Mouse (Mus musculus) forebrain, embryonic 16.5 days (tissue): ENCODE measurements around the gene Cask. TPM values are rescaled to one million over a fixed set of nuclear protein-coding genes. Genes with fewer than 3 reads are reported as not detected.

Experiments used
- ATAC-seq: fragments of 200-750 bp; cut with Nextera tagmentation; 2 replicates; pipeline ENCODE4 v1.8.0; 2017; ENCODE audit warnings: mild to moderate bottlenecking, moderate library complexity
- H3K27ac ChIP-seq: fragments of 300-500 bp; sonication (generic); 2 replicates; pipeline ENCODE4 v1.5.1; 2014; ENCODE audit warnings: low read length, control low read depth
- H3K27me3 ChIP-seq: fragments of 300-500 bp; sonication (generic); replicated peaks from 2 replicates; pipeline ENCODE4 v1.6.1; 2014; ENCODE audit warnings: low read length; ENCODE audit not compliant: control insufficient read depth, insufficient read depth
- H3K36me3 ChIP-seq: fragments of 300-500 bp; sonication (generic); 2 replicates; pipeline ENCODE4 v1.6.1; 2014; ENCODE audit not compliant: control insufficient read depth, insufficient read depth
- H3K4me1 ChIP-seq: fragments of 300-500 bp; sonication (generic); replicated peaks from 2 replicates; pipeline ENCODE4 v1.6.1; 2014; ENCODE audit warnings: low read length; ENCODE audit not compliant: control insufficient read depth, insufficient read depth
- H3K4me2 ChIP-seq: fragments of 300-500 bp; sonication (generic); 2 replicates; pipeline ENCODE4 v1.6.1; 2014; ENCODE audit warnings: mild to moderate bottlenecking, low read length, control low read depth
- H3K4me3 ChIP-seq: fragments of 300-500 bp; sonication (generic); replicated peaks from 2 replicates; pipeline ENCODE4 v1.5.1; 2014; ENCODE audit warnings: mild to moderate bottlenecking, low read length, control low read depth
- H3K9ac ChIP-seq: fragments of 300-500 bp; sonication (generic); replicated peaks from 2 replicates; pipeline ENCODE4 v1.6.1; 2014; ENCODE audit warnings: low read depth, low read length, control low read depth
- H3K9me3 ChIP-seq: fragments of 300-500 bp; sonication (generic); 2 replicates; pipeline ENCODE4 v1.6.1; 2016; ENCODE audit warnings: low read length; ENCODE audit not compliant: control insufficient read depth
- WGBS: fragments of 180-500 bp; shearing (Covaris S2); extraction: QIAGEN DNeasy Blood & Tissue Kit; methylation state at CpG from one replicate; pipeline ENCODE4 v1.1.7; 2014; 5-methylcytosine and 5-hydroxymethylcytosine counted together
- polyA plus RNA-seq: library from polyadenylated mRNA; unstranded; fragments of >200 nt; fragmentation: Nextera tagmentation; extraction: Ambion mirVana; gene quantifications from 2 replicates; pipeline ENCODE4 v1.2.1, GENCODE M21; 2015

The Cask gene
- polyA plus RNA-seq, 1 experiment from 2014 or later: 55.4 TPM

DNA sequence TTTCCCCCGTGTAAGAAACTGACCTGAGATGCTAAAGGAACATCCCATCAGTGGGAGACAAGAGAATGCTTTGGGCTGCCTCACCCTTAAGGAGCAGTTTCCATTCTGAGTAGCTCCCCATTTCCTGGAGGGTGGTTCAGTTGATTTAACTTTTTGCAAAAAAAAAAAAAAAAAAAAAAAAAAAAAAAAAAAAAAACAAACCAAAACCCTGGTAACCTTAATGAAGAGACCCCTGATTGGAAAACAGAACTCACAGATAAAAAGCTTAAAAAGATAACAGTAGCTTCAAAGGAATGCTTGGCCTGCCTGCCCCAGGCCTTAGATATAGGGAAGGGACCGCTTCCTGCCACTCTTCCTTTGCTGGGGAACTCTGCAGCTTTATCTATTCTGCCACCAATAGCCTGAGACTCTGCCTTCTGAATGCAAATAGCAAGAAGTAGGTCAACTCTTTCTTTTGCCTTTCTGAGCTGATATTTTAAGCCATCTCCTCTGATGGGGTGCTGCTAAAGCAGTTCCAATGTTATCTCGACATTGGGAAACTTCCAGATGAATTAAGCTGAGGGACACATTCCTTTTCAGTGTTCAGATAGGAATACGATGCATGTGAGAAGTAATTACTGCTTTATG lies 332.3 kb downstream of the Cask start:
- ATAC-seq: no peak
- no peaks in the 10 kb centered on the region for H3K4me1 ChIP-seq
- 66% methylated on average over 4 of the region's 4 CpGs for WGBS
- H3K27me3 ChIP-seq: no peaks in the 10 kb centered on the region
- H3K9ac ChIP-seq: no peak overlapping the region
- H3K9me3 ChIP-seq: no peaks in the 10 kb centered on the region
- no peak overlapping the region for H3K27ac ChIP-seq
- no peak overlapping the region for H3K4me2 ChIP-seq
- H3K36me3 ChIP-seq: no peaks in the 10 kb centered on the region
- H3K4me3 ChIP-seq: no peak overlapping the region

DNA sequence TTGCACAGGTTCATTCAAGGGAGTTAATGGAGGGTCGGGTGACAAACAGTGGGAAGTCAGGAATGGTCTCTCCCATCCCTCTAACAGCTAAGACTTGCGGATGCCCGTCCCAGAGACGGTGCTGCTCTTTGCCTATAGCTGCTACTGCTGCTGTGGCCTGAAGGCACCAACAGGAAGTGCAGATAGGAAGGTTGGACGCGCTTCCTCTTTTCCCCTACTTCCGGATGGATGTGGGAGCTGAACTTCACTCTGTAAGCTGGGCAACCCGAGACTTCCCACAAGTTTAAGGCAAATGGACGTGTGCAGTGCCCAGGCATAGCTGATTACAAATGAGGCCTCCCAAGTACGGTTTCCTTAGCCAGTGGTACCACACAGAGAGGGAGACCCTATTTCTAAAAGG lies 333.1 kb downstream of the Cask start:
- no peaks in the 10 kb centered on the region for H3K4me1 ChIP-seq
- no peak overlapping the region for H3K27ac ChIP-seq
- no peaks in the 10 kb centered on the region for H3K9me3 ChIP-seq
- H3K4me3 ChIP-seq: no peak overlapping the region
- H3K9ac ChIP-seq: no peak overlapping the region
- no peak overlapping the region for H3K4me2 ChIP-seq
- no peak for ATAC-seq
- no peaks in the 10 kb centered on the region for H3K36me3 ChIP-seq
- 79% methylated on average over 10 of the region's 10 CpGs for WGBS
- H3K27me3 ChIP-seq: no peaks in the 10 kb centered on the region

DNA sequence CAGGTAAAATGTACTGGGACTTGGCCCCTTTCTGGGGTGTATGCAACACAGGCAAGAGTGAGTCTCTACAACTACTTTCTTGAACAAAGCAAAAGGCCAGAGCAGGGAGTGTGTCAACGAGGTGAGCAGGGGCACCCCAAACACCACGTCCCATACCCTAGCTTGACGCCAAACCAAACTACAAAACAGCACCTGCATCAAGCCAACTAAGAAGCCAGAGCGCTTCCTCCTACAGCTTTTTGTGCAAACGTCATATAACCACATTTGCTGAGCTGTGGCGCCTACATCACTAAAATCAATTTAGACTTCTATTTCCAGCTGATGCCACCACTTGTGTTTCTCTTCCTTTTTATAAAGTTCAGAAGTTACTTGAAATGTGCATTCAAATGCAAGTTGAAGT lies 334.7 kb downstream of the Cask start:
- WGBS: 90% methylated on average over 6 of the region's 6 CpGs
- no peaks in the 10 kb centered on the region for H3K9me3 ChIP-seq
- no peaks in the 10 kb centered on the region for H3K4me1 ChIP-seq
- ATAC-seq: no peak
- H3K27me3 ChIP-seq: no peaks in the 10 kb centered on the region
- H3K9ac ChIP-seq: no peak overlapping the region
- no peaks in the 10 kb centered on the region for H3K36me3 ChIP-seq
- no peak overlapping the region for H3K4me2 ChIP-seq
- H3K4me3 ChIP-seq: no peak overlapping the region
- H3K27ac ChIP-seq: no peak overlapping the region

DNA sequence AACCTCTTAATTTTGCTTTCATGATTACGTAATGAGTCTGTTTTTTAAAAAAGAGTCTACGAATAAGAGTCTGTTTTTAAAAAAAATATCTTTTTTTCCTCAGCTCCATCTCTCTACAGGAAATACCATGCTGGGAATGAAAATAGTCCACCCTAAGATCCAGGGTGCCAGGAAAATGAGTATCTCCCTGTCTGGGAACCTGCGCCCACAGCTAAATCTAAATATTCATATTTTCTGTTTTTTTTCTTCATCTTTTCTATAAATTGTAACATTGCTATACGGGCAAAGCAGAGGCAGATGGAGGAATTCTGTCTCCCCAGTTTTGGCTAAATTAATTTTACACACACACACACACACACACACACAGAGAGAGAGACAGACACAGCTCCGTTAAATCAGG lies 337.3 kb downstream of the Cask start:
- no peak overlapping the region for H3K4me2 ChIP-seq
- no peak overlapping the region for H3K9ac ChIP-seq
- WGBS: 80% methylated on average over 5 of the region's 5 CpGs
- H3K4me1 ChIP-seq: no peaks in the 10 kb centered on the region
- H3K27me3 ChIP-seq: no peaks in the 10 kb centered on the region
- no peaks in the 10 kb centered on the region for H3K36me3 ChIP-seq
- H3K4me3 ChIP-seq: no peak overlapping the region
- no peaks in the 10 kb centered on the region for H3K9me3 ChIP-seq
- no peak for ATAC-seq
- no peak overlapping the region for H3K27ac ChIP-seq

DNA sequence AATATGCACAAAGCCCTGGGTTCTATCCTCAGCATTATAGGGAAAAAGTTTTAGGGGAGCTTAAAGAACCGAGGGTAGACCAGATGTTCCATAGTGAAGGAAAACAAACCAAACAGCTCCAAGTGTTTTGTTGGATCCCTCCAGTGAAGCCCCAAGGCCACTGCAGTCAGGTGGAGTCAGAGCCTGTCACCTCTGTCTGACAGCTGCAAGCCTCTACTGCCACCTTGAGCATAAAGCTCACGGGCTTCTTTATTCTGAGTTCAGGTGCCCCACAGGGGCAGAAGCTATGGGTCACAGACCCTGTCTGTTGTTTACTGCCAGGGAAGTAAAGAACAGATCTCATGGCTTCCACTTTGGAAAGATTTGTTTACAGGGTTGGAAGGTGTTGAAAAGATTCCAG lies 338.0 kb downstream of the Cask start:
- Histone ChIP-seq H3K4me2 (no peak overlapping the region), H3K36me3 (no peaks in the 10 kb centered on the region), H3K4me1 (no peaks in the 10 kb centered on the region), H3K4me3 (no peak overlapping the region), H3K27me3 (no peaks in the 10 kb centered on the region), H3K27ac (no peak overlapping the region), H3K9me3 (no peaks in the 10 kb centered on the region), H3K9ac (no peak overlapping the region)
- 66% methylated on average over 2 of the region's 2 CpGs for WGBS
- no peak for ATAC-seq

DNA sequence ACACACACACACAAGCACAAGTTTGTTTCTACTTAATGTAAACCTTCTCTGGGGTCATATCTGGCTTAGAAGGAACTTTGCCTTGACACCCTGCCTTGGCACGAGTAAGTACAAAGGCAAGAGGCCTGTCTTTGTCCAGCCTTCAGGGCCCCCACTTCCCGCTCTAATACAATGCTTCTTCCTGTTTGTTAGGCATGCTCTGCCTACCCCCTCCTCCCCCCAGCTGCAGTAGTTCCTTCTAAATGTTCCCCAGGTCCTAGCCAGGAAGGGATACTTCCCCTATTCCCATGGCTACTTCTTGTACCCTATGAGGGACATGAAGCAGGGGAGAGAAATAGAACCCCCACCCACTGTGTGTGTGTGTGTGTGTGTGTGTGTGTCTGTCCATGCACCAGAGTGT lies 344.8 kb downstream of the Cask start:
- H3K9me3 ChIP-seq: no peaks in the 10 kb centered on the region

DNA sequence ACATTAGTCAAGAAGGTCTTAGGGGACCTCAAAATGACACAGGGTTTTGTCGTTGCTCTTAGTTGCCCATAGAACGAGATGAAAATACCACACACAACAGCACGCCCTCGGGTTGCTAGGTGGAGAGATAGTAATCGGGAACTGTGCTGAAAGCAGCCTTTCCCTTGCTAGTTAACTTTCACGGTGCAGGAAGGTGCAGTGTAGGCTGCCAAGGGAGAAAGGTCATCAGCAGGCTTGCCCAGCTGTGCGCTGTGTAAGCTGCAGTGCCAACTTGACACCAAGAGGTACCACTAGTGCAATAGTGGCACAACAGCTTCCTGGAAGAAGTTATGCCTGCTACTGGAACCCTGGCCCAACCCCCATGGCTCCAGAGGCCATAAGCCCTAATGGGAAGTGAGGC lies 346.8 kb downstream of the Cask start:
- no peak overlapping the region for H3K27ac ChIP-seq
- H3K9ac ChIP-seq: no peak overlapping the region
- no peaks in the 10 kb centered on the region for H3K9me3 ChIP-seq
- H3K4me2 ChIP-seq: no peak overlapping the region
- H3K27me3 ChIP-seq: no peaks in the 10 kb centered on the region
- 90% methylated on average over 7 of the region's 7 CpGs for WGBS
- H3K36me3 ChIP-seq: no peaks in the 10 kb centered on the region
- ATAC-seq: no peak
- no peak overlapping the region for H3K4me3 ChIP-seq
- 0 out of 2 replicates have a peak, but pooled peaks cover 4% of the 10 kb centered on the region for H3K4me1 ChIP-seq

More for the DNA sequence above, 344.8 kb downstream of the Cask start:
- H3K4me1 ChIP-seq: 0 out of 2 replicates have a peak, but pooled peaks cover 4% of the 10 kb centered on the region
- no peaks in the 10 kb centered on the region for H3K27me3 ChIP-seq
- 56% methylated on average over 2 of the region's 2 CpGs for WGBS
- H3K4me2 ChIP-seq: no peak overlapping the region
- H3K9ac ChIP-seq: no peak overlapping the region
- H3K4me3 ChIP-seq: no peak overlapping the region
- no peak overlapping the region for H3K27ac ChIP-seq
- no peaks in the 10 kb centered on the region for H3K36me3 ChIP-seq
- no peak for ATAC-seq

DNA sequence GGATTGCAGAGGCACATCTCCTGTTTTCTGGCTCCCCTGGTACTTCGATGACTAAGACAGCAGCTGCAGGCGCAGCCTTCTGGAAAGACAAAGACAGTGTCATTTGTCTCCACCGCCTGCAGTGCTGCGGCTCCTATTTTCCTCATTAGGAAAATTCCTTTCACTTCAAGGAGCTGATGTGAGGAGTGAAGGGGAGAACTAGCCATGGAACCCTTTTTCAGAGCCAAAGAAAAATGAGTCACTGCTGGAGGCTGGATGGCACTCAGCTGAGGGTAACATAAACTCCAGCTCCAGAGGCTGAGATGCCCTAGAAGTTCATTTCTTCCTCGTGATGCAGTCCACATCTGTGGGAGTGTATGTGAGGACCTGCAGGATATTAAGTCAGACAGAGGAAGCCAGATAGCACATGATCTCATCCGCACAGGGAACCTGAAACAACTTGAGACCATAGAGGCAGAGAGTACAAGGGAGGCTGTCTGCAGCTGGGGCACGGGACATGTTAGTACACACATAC lies 348.2 kb downstream of the Cask start:
- Histone ChIP-seq H3K4me1 (0 out of 2 replicates have a peak, but pooled peaks cover 4% of the 10 kb centered on the region), H3K9ac (no peak overlapping the region), H3K27me3 (no peaks in the 10 kb centered on the region), H3K4me3 (no peak overlapping the region), H3K36me3 (no peaks in the 10 kb centered on the region), H3K9me3 (no peaks in the 10 kb centered on the region), H3K4me2 (peak overlapping the region; percentile 20; the same call in 1 of the 2 replicates), H3K27ac (peak overlapping the region; percentile 61)
- peak; percentile 72 for ATAC-seq
- WGBS: 39% methylated on average over 7 of the region's 7 CpGs

DNA sequence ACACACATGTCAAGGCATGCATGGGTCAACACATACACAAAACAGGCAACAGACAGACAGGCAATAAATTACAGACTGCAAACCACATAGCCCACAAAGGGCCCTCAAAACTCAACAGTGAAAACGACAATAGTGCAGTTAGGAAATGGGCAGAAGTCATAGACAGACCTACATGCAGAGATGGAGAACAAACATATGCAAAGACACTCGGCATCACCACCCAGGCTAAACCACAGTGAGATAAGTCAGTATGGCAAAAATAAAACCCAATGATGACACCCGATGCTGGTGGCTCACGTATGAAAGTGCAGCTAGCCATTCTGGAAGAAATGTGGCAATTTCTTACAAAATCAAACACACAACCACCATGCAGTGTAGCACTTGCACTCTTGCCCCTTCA lies 350.9 kb downstream of the Cask start:
- H3K4me1 ChIP-seq: 0 out of 2 replicates have a peak, but pooled peaks cover 4% of the 10 kb centered on the region
- H3K27me3 ChIP-seq: no peaks in the 10 kb centered on the region
- H3K27ac ChIP-seq: no peak overlapping the region
- WGBS: 83% methylated on average over 4 of the region's 4 CpGs
- H3K9me3 ChIP-seq: no peaks in the 10 kb centered on the region
- no peak overlapping the region for H3K9ac ChIP-seq
- no peak overlapping the region for H3K4me3 ChIP-seq
- H3K36me3 ChIP-seq: no peaks in the 10 kb centered on the region
- no peak for ATAC-seq
- H3K4me2 ChIP-seq: no peak overlapping the region
